Mouse (Mus musculus): ENCODE measurements around the gene Stambp.

The Stambp gene

DNA sequence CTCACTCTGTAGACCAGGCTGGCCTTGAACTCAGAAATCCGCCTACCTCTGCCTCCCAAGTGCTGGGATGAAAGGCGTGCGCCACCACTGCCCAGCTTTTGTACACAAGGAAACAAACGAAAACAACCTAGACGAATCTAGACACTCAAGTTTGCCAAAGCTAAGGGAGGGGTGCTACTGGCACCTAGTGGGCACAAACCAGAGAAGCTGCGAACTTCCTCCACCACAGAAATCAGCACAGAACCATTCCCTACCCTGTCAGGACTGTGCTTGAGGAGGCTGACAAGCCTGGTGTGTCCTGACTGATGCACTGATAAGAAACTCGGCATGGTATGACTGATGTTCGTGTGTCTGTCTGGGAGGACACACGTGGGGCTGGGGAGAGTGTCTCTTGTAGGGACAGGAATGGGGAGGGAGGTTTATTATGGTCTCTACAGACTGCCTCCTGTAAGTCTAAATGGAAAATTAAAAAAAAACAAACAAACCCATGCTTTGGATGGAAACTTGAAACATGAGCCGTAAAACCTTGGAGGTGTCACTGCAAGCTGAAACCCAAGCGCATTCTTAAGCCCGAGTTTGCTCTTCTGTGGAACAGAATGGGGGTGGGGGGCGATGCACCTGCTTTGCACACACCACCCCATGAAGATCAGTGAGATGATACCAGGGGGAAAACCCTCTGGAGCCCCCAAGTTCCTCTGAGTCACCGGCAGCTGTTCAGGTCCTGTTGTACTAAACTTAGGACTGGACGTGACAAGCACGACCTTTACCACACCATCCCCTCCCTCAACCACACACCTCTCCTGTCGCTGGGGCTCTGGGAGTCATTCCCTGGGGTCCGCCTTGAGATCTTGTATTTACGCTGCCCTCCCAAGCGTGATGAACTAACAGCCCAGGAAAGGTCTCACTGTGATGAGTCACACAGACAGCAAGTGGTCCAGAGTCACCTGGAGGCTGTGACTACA lies 3.3 kb downstream of the Stambp start:
- no peak for DNase-seq (ENCODE audit: low spot score in 2 of 2)

- no peak for DNase-seq (ENCODE audit: low spot score in 2 of 2)
Observed at GRCm38 (mm10) chr6:83555972-83556371, 16.6 kb downstream of the Stambp start.

DNA sequence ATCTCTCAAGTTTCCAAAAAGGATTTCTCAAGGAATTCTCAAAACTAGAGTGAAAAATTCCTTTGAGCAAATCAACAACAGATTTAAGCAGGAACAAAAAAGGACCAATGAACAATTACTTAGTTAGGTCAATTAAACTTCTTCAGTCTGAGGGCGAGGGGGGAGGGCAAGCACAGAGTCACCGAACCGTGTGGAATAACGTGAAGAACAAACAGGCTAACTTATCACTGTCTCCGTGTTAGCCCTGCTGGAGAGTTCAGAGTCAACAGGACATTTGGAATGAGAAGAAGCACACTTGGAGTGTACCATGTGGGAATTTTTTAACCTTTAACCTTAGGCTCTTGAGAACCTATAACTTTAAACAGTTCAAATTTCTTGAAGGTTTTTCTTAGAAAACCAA lies 24.2 kb downstream of the Stambp start:
- DNase-seq (ENCODE audit: low spot score in 2 of 2): no peak

GRCm38 (mm10) chr6:83545778-83546177 lies 26.8 kb downstream of the Stambp start:
- DNase-seq (ENCODE audit: low spot score in 2 of 2): no peak

GRCm38 (mm10) chr6:83541756-83542456 lies 30.6 kb downstream of the Stambp start:
- DNase-seq (ENCODE audit: low spot score in 2 of 2): no peak

DNA sequence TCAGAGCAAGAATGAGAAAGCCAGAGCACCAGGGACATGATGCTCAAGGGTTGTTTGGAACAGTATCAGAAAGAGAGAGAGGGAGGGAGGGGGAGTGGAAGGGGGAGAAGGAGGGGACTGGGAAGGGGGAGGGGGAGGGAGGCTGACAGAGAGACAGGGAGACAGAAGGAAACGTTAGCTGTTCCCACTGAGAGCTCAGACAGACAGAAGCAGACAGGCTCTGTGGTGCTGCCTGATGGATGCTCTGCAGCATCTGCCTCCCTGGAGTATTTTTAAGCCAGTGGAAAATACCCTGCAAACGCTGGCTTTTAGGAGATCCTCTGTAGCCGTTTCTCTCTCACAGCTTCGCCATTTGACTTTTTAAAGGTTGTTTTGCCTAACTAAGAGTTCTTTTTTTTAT lies 32.5 kb downstream of the Stambp start:
- DNase-seq (ENCODE audit: low spot score in 2 of 2): no peak

GRCm38 (mm10) chr6:83536795-83537059 lies 35.8 kb downstream of the Stambp start:
- DNase-seq (ENCODE audit: low spot score in 2 of 2): no peak

GRCm38 (mm10) chr6:83536028-83536794 lies 36.3 kb downstream of the Stambp start, which contains the start of gene Actg2:
Gene Actg2, minus strand, starts transcription at chr6:83536265.
- no peak for DNase-seq (ENCODE audit: low spot score in 2 of 2)

- no peak for DNase-seq (ENCODE audit: low spot score in 2 of 2)
Observed at GRCm38 (mm10) chr6:83532608-83533007, 39.9 kb downstream of the Stambp start.

DNA sequence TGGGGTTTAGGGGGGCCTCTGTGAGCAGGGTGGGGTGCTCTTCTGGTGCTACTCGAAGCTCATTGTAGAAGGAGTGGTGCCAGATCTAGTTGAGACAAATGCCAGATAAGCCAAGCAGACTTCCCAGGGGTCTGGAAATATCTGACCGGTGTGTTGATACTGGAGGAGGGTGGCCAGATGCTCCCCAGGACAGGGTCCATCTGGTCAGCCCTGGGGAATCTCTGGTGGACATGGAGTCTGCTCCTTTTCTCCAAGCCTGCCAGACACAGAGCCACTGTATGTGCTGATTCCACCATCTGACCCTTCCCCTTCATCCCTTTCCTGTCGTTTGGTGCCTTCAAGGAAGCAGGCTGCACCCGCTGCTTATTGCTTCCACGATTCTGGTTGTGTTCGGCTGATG lies 49.3 kb downstream of the Stambp start:
- no peak for DNase-seq (ENCODE audit: low spot score in 2 of 2)

- DNase-seq (ENCODE audit: low spot score in 2 of 2): no peak
Observed at GRCm38 (mm10) chr6:83521784-83522183, 50.7 kb downstream of the Stambp start.

- DNase-seq (ENCODE audit: low spot score in 2 of 2): no peak
Observed at GRCm38 (mm10) chr6:83518637-83519036, 53.9 kb downstream of the Stambp start.

DNA sequence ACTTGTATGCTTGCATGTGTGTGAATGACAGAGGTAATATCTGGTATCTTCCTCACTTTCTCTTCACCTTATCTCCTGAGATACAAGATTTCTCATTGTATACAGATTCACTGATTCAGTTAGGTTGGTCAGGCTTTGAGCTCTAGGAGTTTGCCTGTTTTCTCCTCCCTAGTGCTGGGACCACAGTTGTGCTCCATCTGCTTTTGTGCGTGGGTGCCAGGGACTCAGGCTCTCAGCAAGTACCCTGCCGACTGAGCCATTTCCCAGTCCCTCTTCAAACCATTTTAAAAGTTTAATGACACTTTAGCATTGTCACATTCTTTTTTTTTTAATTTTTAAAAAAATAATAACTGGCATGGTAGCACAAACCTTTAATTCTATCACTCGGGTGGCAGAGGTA lies 57.4 kb downstream of the Stambp start:
- DNase-seq (ENCODE audit: low spot score in 2 of 2): no peak

GRCm38 (mm10) chr6:83512495-83512894 lies 60.0 kb downstream of the Stambp start:
- DNase-seq (ENCODE audit: low spot score in 2 of 2): peak; percentile 59 to 83

- no peak for DNase-seq (ENCODE audit: low spot score in 2 of 2)
Observed at GRCm38 (mm10) chr6:83510210-83510609, 62.3 kb downstream of the Stambp start.

GRCm38 (mm10) chr6:83509442-83509841 lies 63.1 kb downstream of the Stambp start:
- no peak for DNase-seq (ENCODE audit: low spot score in 2 of 2)

DNA sequence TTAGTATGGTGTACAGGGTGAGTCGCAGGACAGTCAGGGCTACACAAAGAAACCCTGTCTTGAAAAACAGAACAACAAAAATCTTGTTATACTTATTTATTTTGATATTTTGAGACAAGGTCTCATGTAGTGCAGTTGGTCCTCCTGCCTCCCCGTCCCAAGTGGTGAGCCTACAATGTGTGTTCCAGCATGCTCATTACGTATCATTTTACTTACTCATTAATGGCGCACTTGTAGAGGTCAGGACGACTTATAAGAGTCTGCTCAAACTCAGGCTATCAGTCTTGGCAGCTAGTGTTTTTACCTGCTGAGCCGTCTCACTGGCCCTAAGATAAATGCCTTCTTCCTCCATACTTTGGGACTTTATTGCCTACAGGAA lies 65.4 kb downstream of the Stambp start:
- DNase-seq (ENCODE audit: low spot score in 2 of 2): no peak

- DNase-seq (ENCODE audit: low spot score in 2 of 2): peak; percentile 89 to 98
Observed at GRCm38 (mm10) chr6:83506258-83507167, 66.0 kb downstream of the Stambp start, which contains the start of gene Dguok. Gene Dguok, minus strand, starts transcription at chr6:83506969.

- no peak for DNase-seq (ENCODE audit: low spot score in 2 of 2)
Observed at GRCm38 (mm10) chr6:83505554-83505953, 67.0 kb downstream of the Stambp start.

DNA sequence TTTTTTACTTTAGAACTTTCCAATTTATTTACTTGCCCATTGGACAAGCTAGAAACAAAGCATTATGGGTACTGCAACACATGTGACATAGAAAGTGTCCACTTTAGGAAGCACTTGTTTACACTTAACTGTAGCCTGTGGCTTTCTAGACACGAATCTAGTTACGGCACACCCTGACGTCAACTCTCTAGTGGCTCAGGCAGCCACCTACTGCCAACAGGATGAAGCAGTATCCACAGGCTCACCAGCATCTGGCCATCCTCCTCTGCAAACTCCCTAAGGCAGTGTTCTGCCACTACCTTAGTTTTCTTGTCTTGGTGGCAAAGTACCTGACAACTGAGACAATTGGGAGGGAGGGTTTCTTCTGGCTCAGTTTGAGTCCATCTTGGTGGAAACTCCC lies 69.2 kb downstream of the Stambp start:
- no peak for DNase-seq (ENCODE audit: low spot score in 2 of 2)

DNA sequence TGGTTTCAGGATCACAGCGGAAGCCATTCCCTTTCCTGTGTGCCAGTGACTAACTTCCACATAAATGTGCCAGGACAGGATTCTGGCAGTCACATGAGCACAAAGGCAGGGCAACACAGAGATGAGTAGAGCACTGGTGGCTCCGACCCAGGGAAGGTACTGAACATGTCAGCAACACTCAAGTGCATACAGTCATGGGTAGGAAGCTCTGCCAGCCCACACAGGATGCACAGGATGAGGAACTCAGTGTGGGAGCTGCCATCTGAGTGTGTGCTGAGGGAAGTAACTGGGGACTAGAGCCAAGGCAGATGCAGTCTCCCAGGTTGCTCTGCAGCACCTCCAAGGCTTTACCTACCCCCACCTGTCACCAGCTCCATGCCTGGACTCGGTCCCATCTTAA lies 69.9 kb downstream of the Stambp start:
- no peak for DNase-seq (ENCODE audit: low spot score in 2 of 2)

Data from spleen, postnatal 10 days (tissue).